ENCODE assay signal across 21 mouse cellular contexts in genomic region chr3:107275996-107276395, GRCm38 (mm10). TPM values are rescaled to one million over a fixed set of nuclear protein-coding genes. Genes with fewer than 3 reads are reported as not detected.
DNase-seq lines count a peak whose midpoint lies in the region; ATAC-seq and TF ChIP-seq lines count a peak whose summit lies in the region.
"Had no signal": no experiment of that assay in that cellular context is flagged by ENCODE, and none has a peak within 500 bp of the region (broad histone marks: within the 10 kb centered on the region; RNA-seq: fewer than 3 reads in every experiment).

No protein-coding gene starts in this region.

- peak; percentile 33 for TF ChIP-seq CTCF in Patski (IDR thresholded peaks at IDR 0.05)

- H3K36me3 ChIP-seq in kidney, embryonic 16.5 days (ENCODE audit: insufficient read depth, low read length): no peaks in the 10 kb centered on the region
- H3K36me3 ChIP-seq: liver, embryonic 12.5 days; midbrain, embryonic 13.5 days had no signal

- peak; percentile 21 for DNase-seq in embryo, embryonic 11 days
- DNase-seq in embryo, embryonic 9.5 days (ENCODE audit: extremely low spot score): no peak
- peak; percentile 24 for DNase-seq in kidney, postnatal 14 days
- DNase-seq in 3T3-L1 (ENCODE audit: low read depth, low spot score): peak; percentile 56
- no peak for DNase-seq in Patski (ENCODE audit: low read depth, low spot score)
- no peak for DNase-seq in cerebellum, adult 11 months
- DNase-seq in adrenal gland, adult (ENCODE audit: inconsistent age in 2 of 2, low spot score in 1 of 2): no peak
- DNase-seq: adrenal gland, postnatal 10 days; cerebellum, postnatal 14 days; heart, postnatal 14 days; lung, postnatal 36 days had no signal

- no peak overlapping the region for H3K4me3 ChIP-seq in kidney, embryonic 16.5 days (ENCODE audit: low read length)
- H3K4me3 ChIP-seq: liver, embryonic 12.5 days; midbrain, embryonic 13.5 days had no signal

- H3K9me3 ChIP-seq in kidney, embryonic 16.5 days (ENCODE audit: low read length): no peaks in the 10 kb centered on the region
- H3K9me3 ChIP-seq: liver, embryonic 12.5 days; midbrain, embryonic 13.5 days had no signal

- H3K9ac ChIP-seq in kidney, embryonic 16.5 days (replicated peaks; ENCODE audit: low read length): no peak overlapping the region
- H3K9ac ChIP-seq: liver, embryonic 12.5 days; midbrain, embryonic 13.5 days had no signal

- ATAC-seq in kidney, embryonic 16.5 days (ENCODE audit: low FRiP score, low TSS enrichment): no peak
- ATAC-seq in Patski: no peak
- ATAC-seq: liver, embryonic 12.5 days; midbrain, embryonic 13.5 days had no signal

- H3K27me3 ChIP-seq in kidney, embryonic 16.5 days (ENCODE audit: insufficient read depth, low read length): no peaks in the 10 kb centered on the region
- H3K27me3 ChIP-seq in Patski: no peaks in the 10 kb centered on the region
- H3K27me3 ChIP-seq: midbrain, embryonic 13.5 days had no signal

- H3K4me2 ChIP-seq in kidney, embryonic 16.5 days (replicated peaks; ENCODE audit: low read depth, low read length): no peak overlapping the region
- H3K4me2 ChIP-seq: liver, embryonic 12.5 days; midbrain, embryonic 13.5 days had no signal

- CTCF ChIA-PET in Patski (lab: Charles Lee): interaction anchor here (1.0 to 3.7 kb wide), 6 partner anchors 25 to 187 kb away, joined by 3 to 17 read pairs (median 4); no protein-coding TSS in a partner anchor

- peaks cover 10% of the 10 kb centered on the region for H3K4me1 ChIP-seq in kidney, embryonic 16.5 days (ENCODE audit: insufficient read depth, low read length)

- no peak overlapping the region for H3K27ac ChIP-seq in kidney, embryonic 16.5 days (ENCODE audit: low read length)
- H3K27ac ChIP-seq: liver, embryonic 12.5 days; midbrain, embryonic 13.5 days had no signal

- POLR2A ChIA-PET in Patski (lab: Charles Lee): no interaction called here

- in situ Hi-C loops in Patski (cut with MboI; ENCODE audit: low pct_unique_long_range_greater_than_20kb): loop anchor here (10.0 kb wide), 2 partner anchors 181 to 189 kb away; no protein-coding TSS in a partner anchor

- 55% methylated on average over 4 of the region's 4 CpGs for WGBS in kidney, embryonic 16.5 days

RNA-seq across cellular contexts. Expression of gene Lamtor5, which starts 2.7 kb away (rescaled TPM):
- polyA plus RNA-seq in kidney, embryonic 16.5 days (2015; fragmentation: Nextera tagmentation; extraction: Ambion mirVana): 204 and 224 TPM in 2 replicates
- 137 TPM for polyA plus RNA-seq in Patski (2021)

RNA-seq across cellular contexts. Expression of gene Slc16a4, which starts 15.0 kb away (rescaled TPM):
- polyA plus RNA-seq in kidney, embryonic 16.5 days (2015; fragmentation: Nextera tagmentation; extraction: Ambion mirVana): 13.4 and 13.6 TPM in 2 replicates
- 2.6 TPM for polyA plus RNA-seq in Patski (2021)
- polyA plus RNA-seq: small intestine, adult 2 months had no signal

RNA-seq across cellular contexts. Expression of gene Prok1, which starts 36.5 kb away (rescaled TPM):
- polyA plus RNA-seq in kidney, embryonic 16.5 days (2015; fragmentation: Nextera tagmentation; extraction: Ambion mirVana): 0.14 TPM in 1 of 2 replicates, not detected in the other
- not detected for polyA plus RNA-seq in Patski (2021)
- polyA plus RNA-seq: C2C12; embryonic facial prominence, embryonic 14.5 days; forebrain, embryonic 11.5 days; intestine, embryonic 14.5 days; liver, embryonic 12.5 days; midbrain, embryonic 13.5 days; neural tube, embryonic 11.5 days; small intestine, adult 2 months had no signal

RNA-seq across cellular contexts. Expression of gene A630076J17Rik, which starts 45.6 kb away (rescaled TPM):
- not detected in 2 replicates for polyA plus RNA-seq in kidney, embryonic 16.5 days (2015; fragmentation: Nextera tagmentation; extraction: Ambion mirVana)
- polyA plus RNA-seq in Patski (2021): not detected
- polyA plus RNA-seq: embryonic facial prominence, embryonic 14.5 days; forebrain, embryonic 11.5 days; intestine, embryonic 14.5 days; liver, embryonic 12.5 days; midbrain, embryonic 13.5 days; neural tube, embryonic 11.5 days; small intestine, adult 2 months; urinary bladder, adult 2 months had no signal

RNA-seq across cellular contexts. Expression of gene Cym, which starts 54.5 kb away (rescaled TPM):
- 0.89 TPM in 1 of 2 replicates, not detected in the other for polyA plus RNA-seq in kidney, embryonic 16.5 days (2015; fragmentation: Nextera tagmentation; extraction: Ambion mirVana)
- polyA plus RNA-seq in Patski (2021): not detected
- polyA plus RNA-seq: C2C12; embryonic facial prominence, embryonic 14.5 days; forebrain, embryonic 11.5 days; liver, embryonic 12.5 days; neural tube, embryonic 11.5 days; urinary bladder, adult 2 months had no signal

Comparison
In these comparisons a context has a peak if more than half of its experiments do, and no peak if none do; other contexts are left out.
1. DNase-seq: peak in embryo, embryonic 11 days (single experiment), kidney, postnatal 14 days (single experiment) and 3T3-L1 (single experiment); none in embryo, embryonic 9.5 days (single experiment), Patski (single experiment), cerebellum, adult 11 months (single experiment) and adrenal gland, adult (0 of 2).